Mouse (Mus musculus): ENCODE results near the gene Ptpn18.

The Ptpn18 gene

GRCm38 (mm10) chr1:34464310-34464817, 4.8 kb downstream of the Ptpn18 start:
- DNase-seq (ENCODE audit: low spot score in 2 of 2), result no peak

GRCm38 (mm10) chr1:34465445-34465844, 5.9 kb downstream of the Ptpn18 start:
- DNase-seq (ENCODE audit: low spot score in 2 of 2), result no peak

- DNase-seq (ENCODE audit: low spot score in 2 of 2), result no peak
These were observed 8.5 kb downstream of the Ptpn18 start for GRCm38 (mm10) chr1:34468051-34468450.

- DNase-seq (ENCODE audit: low spot score in 2 of 2), result no peak
These were observed 8.9 kb downstream of the Ptpn18 start for GRCm38 (mm10) chr1:34468500-34468899.

GRCm38 (mm10) chr1:34469801-34470200, 10.2 kb downstream of the Ptpn18 start:
- DNase-seq (ENCODE audit: low spot score in 2 of 2), result no peak

GRCm38 (mm10) chr1:34472427-34473300, 13.1 kb downstream of the Ptpn18 start:
- DNase-seq (ENCODE audit: low spot score in 2 of 2), result peak in 1 of 2 experiments; percentile 20

- no peak for DNase-seq (ENCODE audit: low spot score in 2 of 2)
These were observed 19.5 kb downstream of the Ptpn18 start for GRCm38 (mm10) chr1:34478891-34479655.

GRCm38 (mm10) chr1:34480801-34481200, 21.2 kb downstream of the Ptpn18 start:
- no peak for DNase-seq (ENCODE audit: low spot score in 2 of 2)

GRCm38 (mm10) chr1:34481920-34482669, 22.5 kb downstream of the Ptpn18 start:
- DNase-seq (ENCODE audit: low spot score in 2 of 2), result no peak

GRCm38 (mm10) chr1:34484470-34484869, 24.9 kb downstream of the Ptpn18 start:
- no peak for DNase-seq (ENCODE audit: low spot score in 2 of 2)

GRCm38 (mm10) chr1:34485461-34486188, 26.1 kb downstream of the Ptpn18 start:
- DNase-seq (ENCODE audit: low spot score in 2 of 2), result no peak

GRCm38 (mm10) chr1:34487383-34487782, 27.8 kb downstream of the Ptpn18 start:
- DNase-seq (ENCODE audit: low spot score in 2 of 2), result no peak

GRCm38 (mm10) chr1:34489852-34490541, 30.4 kb downstream of the Ptpn18 start:
- DNase-seq (ENCODE audit: low spot score in 2 of 2), result no peak

GRCm38 (mm10) chr1:34491480-34491879, 31.9 kb downstream of the Ptpn18 start:
- DNase-seq (ENCODE audit: low spot score in 2 of 2), result no peak

GRCm38 (mm10) chr1:34502991-34503390, 43.4 kb downstream of the Ptpn18 start:
- no peak for DNase-seq (ENCODE audit: low spot score in 2 of 2)

- DNase-seq (ENCODE audit: low spot score in 2 of 2), result no peak
These were observed 45.7 kb downstream of the Ptpn18 start for GRCm38 (mm10) chr1:34505307-34505706.

- DNase-seq (ENCODE audit: low spot score in 2 of 2), result no peak
These were observed 46.5 kb downstream of the Ptpn18 start for GRCm38 (mm10) chr1:34505970-34506551.

- DNase-seq (ENCODE audit: low spot score in 2 of 2), result no peak
These were observed 48.4 kb downstream of the Ptpn18 start for GRCm38 (mm10) chr1:34507986-34508385.

- no peak for DNase-seq (ENCODE audit: low spot score in 2 of 2)
These were observed 51.0 kb downstream of the Ptpn18 start for GRCm38 (mm10) chr1:34510575-34510981.

GRCm38 (mm10) chr1:34511027-34511426, 51.5 kb downstream of the Ptpn18 start:
- no peak for DNase-seq (ENCODE audit: low spot score in 2 of 2)

Data from urinary bladder, postnatal 4 days (tissue).